Mouse (Mus musculus) E14TG2a.4 (cell line): ENCODE data around the gene Ushbp1.

Experiments used
- CTCF ChIP-seq: conservative IDR thresholded peaks from 2 replicates; pipeline ENCODE4 v1.5.1; 2014; ENCODE audit warnings: low read length
- NANOG ChIP-seq: IDR thresholded peaks from 2 replicates; pipeline ENCODE4 v1.6.1; 2014; ENCODE audit warnings: borderline replicate concordance, low read length, mixed read lengths
- POU5F1 ChIP-seq: IDR thresholded peaks from 2 replicates; pipeline ENCODE4 v1.6.1; 2014; ENCODE audit warnings: low read length, borderline replicate concordance

DNA sequence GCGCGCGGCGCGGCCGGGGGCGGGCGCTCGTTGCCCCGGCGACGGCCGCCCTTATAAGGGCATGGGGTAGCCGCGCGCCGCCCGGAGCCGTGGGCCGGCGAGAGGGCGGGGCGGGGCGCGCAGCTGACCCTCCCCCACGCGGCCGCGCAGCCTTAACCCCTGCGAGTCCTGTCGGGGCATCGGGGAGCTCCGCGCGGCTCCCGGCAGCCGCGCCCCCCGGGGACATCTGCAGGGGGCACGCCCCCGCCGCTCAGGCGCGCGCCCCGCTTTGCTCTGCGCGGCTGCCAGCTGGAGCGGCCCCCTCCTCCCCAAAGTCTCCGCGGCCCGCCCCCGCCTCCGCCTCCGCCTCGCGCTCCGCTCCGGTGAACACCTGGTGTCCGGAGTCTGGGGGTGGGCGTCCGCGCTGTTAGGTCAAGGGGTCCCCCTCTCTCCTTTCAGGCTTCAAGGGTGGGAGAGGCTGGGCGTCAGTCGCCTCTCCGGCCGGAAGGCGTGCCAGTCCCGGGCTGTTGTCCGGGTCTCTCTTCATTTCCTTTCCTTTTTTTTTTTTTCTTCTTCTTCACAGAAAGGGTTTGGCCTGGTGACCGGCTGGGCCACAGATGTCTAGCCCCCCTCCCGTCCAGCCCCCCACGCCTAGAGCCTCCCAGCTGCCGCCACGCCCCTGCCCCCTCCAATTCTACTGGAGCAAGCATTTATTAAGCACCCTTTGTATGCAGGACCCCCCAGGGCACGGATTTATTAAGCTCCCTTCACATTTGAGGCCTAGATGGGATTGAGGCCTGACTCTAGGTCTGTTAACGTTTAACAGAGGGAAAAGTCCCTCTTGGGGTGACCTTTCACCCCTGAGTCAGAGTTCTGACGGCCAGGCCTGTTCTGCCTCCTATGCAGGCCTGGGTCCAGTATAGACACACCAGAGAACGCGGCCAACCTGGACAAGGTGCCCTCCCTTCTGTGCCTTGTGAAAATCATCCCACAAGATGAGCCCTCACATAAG is 13.3 kb downstream of the Ushbp1 start:
- TF ChIP-seq CTCF: no peak
- no peak for TF ChIP-seq POU5F1
- no peak for TF ChIP-seq NANOG
